Mouse (Mus musculus): ENCODE data around the gene Aldh3a2. TPM values are rescaled to one million over a fixed set of nuclear protein-coding genes. Genes with fewer than 3 reads are reported as not detected.
A peak's percentile ranks its signal among the peaks of the same experiment; 100 is the strongest.

The Aldh3a2 gene
- polyA plus RNA-seq, 1 experiment from 2014 or later = 30.2 TPM

DNA sequence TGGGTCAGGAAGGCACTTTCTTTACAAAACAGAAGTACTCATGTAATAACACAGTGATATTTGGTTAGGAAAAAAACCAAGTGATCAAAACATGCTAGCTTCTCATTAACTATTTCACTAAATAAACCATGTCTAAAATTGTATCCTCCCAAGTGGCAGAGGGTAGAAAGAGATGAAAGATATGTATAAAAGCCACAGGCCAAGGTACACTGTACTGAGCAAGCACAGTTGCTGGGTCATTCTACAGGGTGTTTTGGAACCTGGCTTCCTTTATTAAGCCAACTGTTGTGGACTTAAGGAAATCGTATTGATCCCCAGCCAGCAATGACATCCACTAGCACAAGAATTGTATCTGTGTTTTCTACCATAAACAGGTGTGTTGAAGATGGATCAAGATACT is 3.4 kb downstream of the Aldh3a2 start:
- WGBS = 98% methylated on average over 1 of the region's 1 CpGs

GRCm38 (mm10) chr11:61262516-61262915 is 4.7 kb downstream of the Aldh3a2 start:
- Histone ChIP-seq H3K4me1 (ENCODE audit: control insufficient read depth, insufficient read depth, low read length) (no peaks in the 10 kb centered on the region; the same call in 1 of the 2 replicates), H3K9ac (ENCODE audit: low read length) (no peak overlapping the region), H3K9me3 (replicated peaks; ENCODE audit: control insufficient read depth, low read length) (no peaks in the 10 kb centered on the region), H3K4me3 (ENCODE audit: low read depth, low read length) (no peak overlapping the region), H3K27me3 (replicated peaks; ENCODE audit: control insufficient read depth, insufficient read depth, low read length) (no peaks in the 10 kb centered on the region), H3K4me2 (ENCODE audit: low read length) (no peak overlapping the region), H3K27ac (ENCODE audit: low read depth, low read length) (no peak overlapping the region), H3K36me3 (ENCODE audit: control insufficient read depth, insufficient read depth, low read length) (peaks cover 46% of the 10 kb centered on the region)
- DNase-seq (ENCODE audit: low spot score) (no peak), ATAC-seq (no peak)
- 92% methylated on average over 14 of the region's 14 CpGs for WGBS

More for the DNA sequence above, 3.4 kb downstream of the Aldh3a2 start:
- H3K4me1 ChIP-seq (ENCODE audit: control insufficient read depth, insufficient read depth, low read length) = no peaks in the 10 kb centered on the region; the same call in 1 of the 2 replicates
- H3K27ac ChIP-seq (ENCODE audit: low read depth, low read length) = no peak overlapping the region
- DNase-seq (ENCODE audit: low spot score) (no peak), ATAC-seq (no peak)
- no peak overlapping the region for H3K4me3 ChIP-seq (ENCODE audit: low read depth, low read length)
- peaks cover 35% of the 10 kb centered on the region for H3K36me3 ChIP-seq (ENCODE audit: control insufficient read depth, insufficient read depth, low read length)
- no peak overlapping the region for H3K4me2 ChIP-seq (ENCODE audit: low read length)
- H3K27me3 ChIP-seq (replicated peaks; ENCODE audit: control insufficient read depth, insufficient read depth, low read length) = 0 out of 2 replicates have a peak, but pooled peaks cover 2% of the 10 kb centered on the region
- H3K9me3 ChIP-seq (replicated peaks; ENCODE audit: control insufficient read depth, low read length) = no peaks in the 10 kb centered on the region
- H3K9ac ChIP-seq (ENCODE audit: low read length) = no peak overlapping the region

DNA sequence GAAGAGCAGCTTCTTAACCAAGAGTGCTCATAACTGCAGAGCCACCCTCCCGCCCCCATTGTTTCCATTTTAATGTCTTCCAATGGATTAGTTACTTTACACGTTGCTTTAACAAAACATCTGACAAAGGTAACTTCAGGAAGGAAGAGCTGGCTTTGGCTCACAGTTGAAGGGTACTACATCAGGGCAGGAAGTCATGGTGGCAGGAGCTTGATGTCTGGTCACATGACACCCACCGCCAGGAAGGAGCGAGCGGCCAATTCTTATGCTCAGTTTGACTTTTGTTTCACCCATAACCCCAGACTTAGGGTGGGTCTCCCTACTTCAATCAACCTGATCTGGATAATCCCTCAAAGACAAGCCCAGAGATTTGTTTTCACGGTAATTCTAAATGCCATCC is 8.2 kb downstream of the Aldh3a2 start:
- H3K4me3 ChIP-seq (ENCODE audit: low read depth, low read length) = no peak overlapping the region
- H3K4me2 ChIP-seq (ENCODE audit: low read length) = no peak overlapping the region
- no peaks in the 10 kb centered on the region for H3K27me3 ChIP-seq (replicated peaks; ENCODE audit: control insufficient read depth, insufficient read depth, low read length)
- H3K27ac ChIP-seq (ENCODE audit: low read depth, low read length) = no peak overlapping the region
- H3K4me1 ChIP-seq (ENCODE audit: control insufficient read depth, insufficient read depth, low read length) = no peaks in the 10 kb centered on the region
- no peak overlapping the region for H3K9ac ChIP-seq (ENCODE audit: low read length)
- no peak for DNase-seq (ENCODE audit: low spot score)
- 89% methylated on average over 6 of the region's 6 CpGs for WGBS
- H3K9me3 ChIP-seq (replicated peaks; ENCODE audit: control insufficient read depth, low read length) = no peaks in the 10 kb centered on the region
- H3K36me3 ChIP-seq (ENCODE audit: control insufficient read depth, insufficient read depth, low read length) = peaks cover 74% of the 10 kb centered on the region
- no peak for ATAC-seq

DNA sequence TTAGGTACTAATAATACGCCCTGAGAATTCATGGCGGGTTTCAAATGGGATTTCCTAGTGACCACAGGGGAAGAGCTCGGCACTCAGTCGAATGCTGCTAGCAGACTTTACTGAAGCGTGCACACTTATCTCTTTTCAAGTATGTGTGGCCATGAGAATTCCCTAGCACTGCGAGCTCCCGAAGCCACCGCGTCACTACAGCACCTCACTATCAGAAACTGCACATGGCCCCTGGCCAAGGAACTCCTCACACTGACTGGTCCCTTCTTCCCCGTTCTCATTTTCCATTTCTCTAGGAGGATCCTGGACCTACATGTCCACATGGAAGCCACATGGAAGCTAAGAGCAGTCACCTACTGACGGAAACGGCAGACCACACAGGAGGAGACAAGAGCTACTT is 14.5 kb downstream of the Aldh3a2 start:
- Histone ChIP-seq H3K27ac (ENCODE audit: low read depth, low read length) (no peak overlapping the region), H3K27me3 (replicated peaks; ENCODE audit: control insufficient read depth, insufficient read depth, low read length) (no peaks in the 10 kb centered on the region), H3K4me3 (ENCODE audit: low read depth, low read length) (no peak overlapping the region), H3K4me2 (ENCODE audit: low read length) (no peak overlapping the region), H3K4me1 (ENCODE audit: control insufficient read depth, insufficient read depth, low read length) (no peaks in the 10 kb centered on the region), H3K9ac (ENCODE audit: low read length) (no peak overlapping the region), H3K9me3 (replicated peaks; ENCODE audit: control insufficient read depth, low read length) (no peaks in the 10 kb centered on the region), H3K36me3 (ENCODE audit: control insufficient read depth, insufficient read depth, low read length) (peaks cover 67% of the 10 kb centered on the region)
- no peak for DNase-seq (ENCODE audit: low spot score)
- 93% methylated on average over 12 of the region's 12 CpGs for WGBS
- no peak for ATAC-seq

DNA sequence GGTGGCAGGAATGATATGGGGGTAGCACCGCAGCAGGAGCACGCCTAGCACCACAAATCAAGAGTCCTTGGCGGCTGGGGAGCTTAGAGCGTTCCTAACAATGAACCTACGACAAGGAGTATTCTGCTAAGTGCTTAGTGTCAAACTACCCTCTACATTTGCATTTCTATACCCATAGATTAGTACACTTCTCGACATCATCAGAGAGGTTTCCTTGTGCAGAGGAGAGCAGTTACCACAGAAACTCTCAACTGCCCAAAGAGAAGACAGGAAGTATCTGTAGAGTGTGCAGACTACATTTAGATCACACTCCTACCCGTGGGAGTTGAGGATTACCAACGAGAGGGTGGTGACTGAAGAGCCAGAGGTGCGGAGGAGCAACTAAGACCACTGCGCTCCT is 15.5 kb downstream of the Aldh3a2 start:
- Histone ChIP-seq H3K9ac (ENCODE audit: low read length) (no peak overlapping the region), H3K4me2 (ENCODE audit: low read length) (no peak overlapping the region), H3K9me3 (replicated peaks; ENCODE audit: control insufficient read depth, low read length) (no peaks in the 10 kb centered on the region), H3K4me3 (ENCODE audit: low read depth, low read length) (no peak overlapping the region), H3K4me1 (ENCODE audit: control insufficient read depth, insufficient read depth, low read length) (no peaks in the 10 kb centered on the region), H3K36me3 (ENCODE audit: control insufficient read depth, insufficient read depth, low read length) (peaks cover 62% of the 10 kb centered on the region), H3K27ac (ENCODE audit: low read depth, low read length) (no peak overlapping the region), H3K27me3 (replicated peaks; ENCODE audit: control insufficient read depth, insufficient read depth, low read length) (no peaks in the 10 kb centered on the region)
- 67% methylated on average over 10 of the region's 10 CpGs for WGBS
- ATAC-seq = no peak
- no peak for DNase-seq (ENCODE audit: low spot score)

GRCm38 (mm10) chr11:61244406-61244805 is 22.9 kb downstream of the Aldh3a2 start:
- no peak for ATAC-seq
- 91% methylated on average over 7 of the region's 7 CpGs for WGBS
- H3K4me2 ChIP-seq (ENCODE audit: low read length) = no peak overlapping the region
- H3K27ac ChIP-seq (ENCODE audit: low read depth, low read length) = no peak overlapping the region
- H3K4me3 ChIP-seq (ENCODE audit: low read depth, low read length) = no peak overlapping the region
- no peaks in the 10 kb centered on the region for H3K27me3 ChIP-seq (replicated peaks; ENCODE audit: control insufficient read depth, insufficient read depth, low read length)
- H3K36me3 ChIP-seq (ENCODE audit: control insufficient read depth, insufficient read depth, low read length) = peaks cover 27% of the 10 kb centered on the region
- no peaks in the 10 kb centered on the region for H3K4me1 ChIP-seq (ENCODE audit: control insufficient read depth, insufficient read depth, low read length)
- no peaks in the 10 kb centered on the region for H3K9me3 ChIP-seq (replicated peaks; ENCODE audit: control insufficient read depth, low read length)
- no peak overlapping the region for H3K9ac ChIP-seq (ENCODE audit: low read length)
- no peak for DNase-seq (ENCODE audit: low spot score)

- H3K9ac ChIP-seq (ENCODE audit: low read length) = no peak overlapping the region
- H3K9me3 ChIP-seq (replicated peaks; ENCODE audit: control insufficient read depth, low read length) = no peaks in the 10 kb centered on the region
- DNase-seq (ENCODE audit: low spot score) = no peak
- no peaks in the 10 kb centered on the region for H3K27me3 ChIP-seq (replicated peaks; ENCODE audit: control insufficient read depth, insufficient read depth, low read length)
- H3K4me2 ChIP-seq (ENCODE audit: low read length) = no peak overlapping the region
- no peaks in the 10 kb centered on the region for H3K4me1 ChIP-seq (ENCODE audit: control insufficient read depth, insufficient read depth, low read length)
- ATAC-seq = no peak
- WGBS = 91% methylated on average over 3 of the region's 3 CpGs
- no peaks in the 10 kb centered on the region for H3K36me3 ChIP-seq (ENCODE audit: control insufficient read depth, insufficient read depth, low read length)
- H3K4me3 ChIP-seq (ENCODE audit: low read depth, low read length) = no peak overlapping the region
- no peak overlapping the region for H3K27ac ChIP-seq (ENCODE audit: low read depth, low read length)
Measured at GRCm38 (mm10) chr11:61236015-61236414, 31.2 kb downstream of the Aldh3a2 start.

GRCm38 (mm10) chr11:61234174-61234573 is 33.1 kb downstream of the Aldh3a2 start:
- H3K27me3 ChIP-seq (replicated peaks; ENCODE audit: control insufficient read depth, insufficient read depth, low read length) = no peaks in the 10 kb centered on the region
- no peaks in the 10 kb centered on the region for H3K36me3 ChIP-seq (ENCODE audit: control insufficient read depth, insufficient read depth, low read length)
- no peak overlapping the region for H3K27ac ChIP-seq (ENCODE audit: low read depth, low read length)
- no peak for ATAC-seq
- no peaks in the 10 kb centered on the region for H3K4me1 ChIP-seq (ENCODE audit: control insufficient read depth, insufficient read depth, low read length)
- no peak overlapping the region for H3K4me2 ChIP-seq (ENCODE audit: low read length)
- no peak overlapping the region for H3K9ac ChIP-seq (ENCODE audit: low read length)
- 76% methylated on average over 5 of the region's 5 CpGs for WGBS
- no peaks in the 10 kb centered on the region for H3K9me3 ChIP-seq (replicated peaks; ENCODE audit: control insufficient read depth, low read length)
- DNase-seq (ENCODE audit: low spot score) = no peak
- H3K4me3 ChIP-seq (ENCODE audit: low read depth, low read length) = no peak overlapping the region

DNA sequence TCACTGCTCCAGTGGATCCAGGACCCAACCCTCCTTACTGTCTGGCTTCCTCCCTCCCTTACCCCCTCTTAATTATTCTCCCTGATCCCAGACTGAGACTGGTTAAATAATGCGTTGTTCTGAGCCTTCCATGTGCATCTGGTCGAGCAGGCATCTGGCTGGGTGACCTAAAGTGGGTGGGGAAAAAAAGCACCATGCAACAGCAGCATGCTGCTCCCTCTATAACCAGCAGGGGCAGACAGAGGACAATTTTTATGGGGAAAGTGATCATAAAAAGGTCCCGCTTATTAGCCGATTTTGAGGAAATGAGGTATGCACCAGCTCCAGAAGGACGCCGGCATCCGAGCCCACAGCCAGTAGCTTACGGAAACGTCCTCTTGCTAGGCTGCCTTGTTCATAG is 35.9 kb downstream of the Aldh3a2 start:
- no peak overlapping the region for H3K27ac ChIP-seq (ENCODE audit: low read depth, low read length)
- DNase-seq (ENCODE audit: low spot score) (peak; percentile 85), ATAC-seq (peak; percentile 65)
- no peaks in the 10 kb centered on the region for H3K4me1 ChIP-seq (ENCODE audit: control insufficient read depth, insufficient read depth, low read length)
- H3K36me3 ChIP-seq (ENCODE audit: control insufficient read depth, insufficient read depth, low read length) = no peaks in the 10 kb centered on the region
- H3K9ac ChIP-seq (ENCODE audit: low read length) = no peak overlapping the region
- no peak overlapping the region for H3K4me3 ChIP-seq (ENCODE audit: low read depth, low read length)
- H3K9me3 ChIP-seq (replicated peaks; ENCODE audit: control insufficient read depth, low read length) = no peaks in the 10 kb centered on the region
- H3K27me3 ChIP-seq (replicated peaks; ENCODE audit: control insufficient read depth, insufficient read depth, low read length) = no peaks in the 10 kb centered on the region
- H3K4me2 ChIP-seq (ENCODE audit: low read length) = peak overlapping the region; percentile 2; the same call in 1 of the 2 replicates
- WGBS = 10% methylated on average over 9 of the region's 9 CpGs
